Comparison of ENCODE assay signal across 15 mouse cellular contexts in the genomic region with DNA sequence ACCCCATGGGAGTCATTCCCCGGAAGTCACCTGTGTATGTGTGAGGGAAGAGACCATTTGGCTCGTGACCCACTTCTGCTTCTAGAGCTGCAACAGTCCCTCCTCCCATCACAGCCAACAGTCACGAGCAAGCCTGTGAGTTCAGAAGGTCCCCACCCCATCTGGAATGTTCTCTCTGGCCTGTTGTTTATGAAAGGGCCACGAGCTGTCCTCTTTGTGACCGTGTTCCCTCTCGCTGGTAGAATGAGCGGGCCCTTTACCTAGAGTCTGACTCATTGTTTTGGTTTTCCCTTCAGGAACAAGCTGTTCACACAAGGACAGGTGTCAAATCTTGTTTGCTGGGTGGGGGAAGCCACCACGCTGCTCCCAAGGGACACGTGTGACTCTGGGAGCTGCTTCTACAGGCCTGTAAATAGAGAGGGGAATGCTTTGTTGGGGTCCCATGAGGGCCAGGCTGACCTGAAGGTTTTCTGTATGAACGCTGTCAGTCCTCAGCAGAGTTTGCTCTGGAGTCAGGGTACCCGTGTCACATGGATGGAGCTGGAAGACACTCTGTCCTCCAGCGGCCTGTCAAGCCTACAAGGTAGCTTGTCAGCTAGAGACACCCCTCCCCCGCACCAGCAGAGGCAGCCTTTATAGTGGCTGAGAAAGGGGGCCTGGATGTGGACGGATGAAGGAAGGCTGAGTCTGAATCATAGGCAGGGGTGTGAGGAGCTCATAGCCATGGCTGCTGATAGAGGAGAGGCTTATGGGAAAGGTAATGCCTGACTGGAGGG. TPM values are rescaled to one million over a fixed set of nuclear protein-coding genes. Genes with fewer than 3 reads are reported as not detected.
DNase-seq lines count a peak whose midpoint lies in the region; ATAC-seq and TF ChIP-seq lines count a peak whose summit lies in the region.
"Had no signal": no experiment of that assay in that cellular context is flagged by ENCODE, and none has a peak within 500 bp of the region (broad histone marks: within the 10 kb centered on the region; RNA-seq: fewer than 3 reads in every experiment).

No protein-coding gene starts in this region.

- no peak overlapping the region for H3K4me3 ChIP-seq in heart, embryonic 13.5 days
- no peak overlapping the region for H3K4me3 ChIP-seq in lung, postnatal 0 days (ENCODE audit: low read depth, low read length)
- no peak overlapping the region for H3K4me3 ChIP-seq in embryonic facial prominence, embryonic 11.5 days (ENCODE audit: low read depth, low read length)
- H3K4me3 ChIP-seq: layer of hippocampus, adult 2 months; liver, embryonic 13.5 days; neural tube, embryonic 15.5 days had no signal

- peak overlapping the region; percentile 30; the same call in 1 of the 2 replicates for H3K9ac ChIP-seq in heart, embryonic 13.5 days
- H3K9ac ChIP-seq in lung, postnatal 0 days (replicated peaks; ENCODE audit: low read depth), result no peak overlapping the region
- H3K9ac ChIP-seq in embryonic facial prominence, embryonic 11.5 days (replicated peaks; ENCODE audit: low read length), result peak overlapping the region; percentile 14; the same call in 1 of the 2 replicates
- H3K9ac ChIP-seq: liver, embryonic 13.5 days; neural tube, embryonic 15.5 days had no signal

- no peak for DNase-seq in heart, postnatal 14 days
- DNase-seq in lung, postnatal 0 days (ENCODE audit: low spot score), result peak; percentile 93
- no peak for DNase-seq in lung, postnatal 10 days
- DNase-seq in embryonic facial prominence, embryonic 11.5 days (ENCODE audit: low spot score), result no peak
- DNase-seq in splenic B cell, adult 2 months (ENCODE audit: low read depth, low spot score), result peak; percentile 52
- DNase-seq in yolk sac, embryonic 10.5 days (ENCODE audit: low spot score), result no peak
- DNase-seq: cerebellum, adult 18-20 months; kidney, adult 18-20 months; liver, embryonic 13.5 days; right cerebral cortex, adult 18-20 months; thymus, adult 2 months had no signal

- WGBS in heart, embryonic 13.5 days, result 49% methylated on average over 14 of the region's 14 CpGs
- whole genome bisulfite sequencing in lung, postnatal 0 days, result 36% methylated on average over 14 of the region's 14 CpGs
- WGBS in embryonic facial prominence, embryonic 11.5 days, result 59% methylated on average over 14 of the region's 14 CpGs

- H3K9me3 ChIP-seq in heart, embryonic 13.5 days, result no peaks in the 10 kb centered on the region
- H3K9me3 ChIP-seq in lung, postnatal 0 days (ENCODE audit: low read length), result no peaks in the 10 kb centered on the region
- no peaks in the 10 kb centered on the region for H3K9me3 ChIP-seq in embryonic facial prominence, embryonic 11.5 days (replicated peaks; ENCODE audit: control insufficient read depth, low read length)
- H3K9me3 ChIP-seq: liver, embryonic 13.5 days; neural tube, embryonic 15.5 days had no signal

- no peak for TF ChIP-seq CTCF in lung, postnatal 0 days (IDR thresholded peaks at IDR 0.05)

- peak; percentile 100 for TF ChIP-seq EP300 in lung, postnatal 0 days (IDR thresholded peaks at IDR 0.05)

- no peaks in the 10 kb centered on the region for H3K36me3 ChIP-seq in heart, embryonic 13.5 days
- no peaks in the 10 kb centered on the region for H3K36me3 ChIP-seq in lung, postnatal 0 days (ENCODE audit: insufficient read depth, low read length)
- no peaks in the 10 kb centered on the region for H3K36me3 ChIP-seq in embryonic facial prominence, embryonic 11.5 days (replicated peaks; ENCODE audit: control insufficient read depth, insufficient read depth, low read depth, low read length)
- no peaks in the 10 kb centered on the region for H3K36me3 ChIP-seq in splenic B cell, adult 2 months (ENCODE audit: control insufficient read depth, insufficient read depth, low read length, poor library complexity, severe bottlenecking)
- H3K36me3 ChIP-seq: liver, embryonic 13.5 days; neural tube, embryonic 15.5 days had no signal

- H3K27ac ChIP-seq in heart, embryonic 13.5 days (replicated peaks), result no peak overlapping the region
- H3K27ac ChIP-seq in lung, postnatal 0 days (ENCODE audit: low read length), result peak overlapping the region; percentile 85
- no peak overlapping the region for H3K27ac ChIP-seq in embryonic facial prominence, embryonic 11.5 days (replicated peaks; ENCODE audit: low read depth, low read length)
- H3K27ac ChIP-seq: layer of hippocampus, adult 2 months; liver, embryonic 13.5 days; neural tube, embryonic 15.5 days had no signal

- ATAC-seq in heart, embryonic 13.5 days (ENCODE audit: extremely low read depth, insufficient number of reproducible peaks, low FRiP score, low TSS enrichment), result no peak
- ATAC-seq in lung, postnatal 0 days, result peak; percentile 88
- no peak for ATAC-seq in embryonic facial prominence, embryonic 11.5 days (replicated peaks; ENCODE audit: insufficient number of reproducible peaks, low FRiP score, low TSS enrichment, low read depth)
- ATAC-seq: forebrain, embryonic 14.5 days had no signal

- H3K27me3 ChIP-seq in heart, embryonic 13.5 days (replicated peaks), result peaks cover 22% of the 10 kb centered on the region
- no peaks in the 10 kb centered on the region for H3K27me3 ChIP-seq in lung, postnatal 0 days (replicated peaks; ENCODE audit: insufficient read depth, low read length)
- no peaks in the 10 kb centered on the region for H3K27me3 ChIP-seq in embryonic facial prominence, embryonic 11.5 days (ENCODE audit: control insufficient read depth, insufficient read depth, low read length)
- H3K27me3 ChIP-seq in splenic B cell, adult 2 months (ENCODE audit: control insufficient read depth, insufficient read depth, low read length, poor library complexity, severe bottlenecking), result no peaks in the 10 kb centered on the region

- peaks cover 10% of the 10 kb centered on the region for H3K4me1 ChIP-seq in heart, embryonic 13.5 days
- no peaks in the 10 kb centered on the region; the same call in 1 of the 2 replicates for H3K4me1 ChIP-seq in lung, postnatal 0 days (ENCODE audit: insufficient read depth, low read depth, low read length)
- no peaks in the 10 kb centered on the region; the same call in 1 of the 2 replicates for H3K4me1 ChIP-seq in embryonic facial prominence, embryonic 11.5 days (ENCODE audit: control insufficient read depth, insufficient read depth, low read length)
- H3K4me1 ChIP-seq: liver, embryonic 13.5 days had no signal

- no peak overlapping the region for H3K4me2 ChIP-seq in heart, embryonic 13.5 days
- no peak overlapping the region for H3K4me2 ChIP-seq in lung, postnatal 0 days (replicated peaks; ENCODE audit: low read depth, low read length)
- H3K4me2 ChIP-seq in embryonic facial prominence, embryonic 11.5 days (ENCODE audit: low read depth, low read length), result no peak overlapping the region
- H3K4me2 ChIP-seq: liver, embryonic 13.5 days; neural tube, embryonic 15.5 days had no signal

- intact Hi-C loops in heart, postnatal 14 days (cut with DNase I), result no loop called here

RNA-seq across cellular contexts. Expression of a gene that starts 39.5 kb away (rescaled TPM):
- polyA plus RNA-seq in heart, embryonic 13.5 days (2015; fragmentation: Nextera tagmentation; extraction: Ambion mirVana), result 5.9 and 7.4 TPM in 2 replicates
- 10 to 100 TPM; 16.2 to 24.2 TPM for total RNA-seq in heart, postnatal 14 days (2021)
- polyA plus RNA-seq in lung, postnatal 0 days (2015; fragmentation: Nextera tagmentation; extraction: Ambion mirVana), result 7.4 and 8.6 TPM in 2 replicates
- polyA plus RNA-seq in embryonic facial prominence, embryonic 11.5 days (2014; fragmentation: Nextera tagmentation; extraction: Ambion mirVana), result 18.4 and 20.1 TPM in 2 replicates

Comparison
In these comparisons a context has a peak if more than half of its experiments do, and no peak if none do; other contexts are left out.
1. DNase-seq: peak in lung, postnatal 0 days (single experiment) and splenic B cell, adult 2 months (single experiment); none in heart, postnatal 14 days (0 of 2), lung, postnatal 10 days (single experiment), embryonic facial prominence, embryonic 11.5 days (single experiment) and yolk sac, embryonic 10.5 days (single experiment).